Mouse (Mus musculus) right cerebral cortex, postnatal 36 days (tissue): ENCODE data around the gene Gstp1.
"Not testable (repeated sequence)": the region's sequence is repeated elsewhere in the genome, so short reads cannot be mapped to it uniquely, and the experiment has no call there.

Experiments used
- DNase-seq, 2 experiments: peaks; one replicate each; pipeline ENCODE4 v3.0.0; 2022; ENCODE audit warnings: low spot score in 2 of 2, mixed read lengths in 1 of 2

Gene Gstp1

GRCm38 (mm10) chr19:4037788-4038232 lies at the start of gene Gstp1:
Gstp1 (minus strand) TSS chr19:4037985.
- DNase-seq = peak; percentile 81 to 87

GRCm38 (mm10) chr19:4087090-4087489 lies 49.3 kb upstream of the Gstp1 start:
- no peak for DNase-seq

GRCm38 (mm10) chr19:4086156-4086555 lies 48.4 kb upstream of the Gstp1 start:
- DNase-seq = no peak

GRCm38 (mm10) chr19:4084984-4085383 lies 47.2 kb upstream of the Gstp1 start:
- no peak for DNase-seq

GRCm38 (mm10) chr19:4083826-4084225 lies 46.0 kb upstream of the Gstp1 start:
- DNase-seq = no peak

GRCm38 (mm10) chr19:4083316-4083715 lies 45.5 kb upstream of the Gstp1 start:
- DNase-seq = no peak

- no peak for DNase-seq
Observed at GRCm38 (mm10) chr19:4082219-4082965, 44.6 kb upstream of the Gstp1 start.

GRCm38 (mm10) chr19:4081394-4081793 lies 43.6 kb upstream of the Gstp1 start, which contains the start of gene Cabp2:
Cabp2 (plus strand) TSS chr19:4081578.
- DNase-seq = no peak

- DNase-seq = no peak
Observed at GRCm38 (mm10) chr19:4080511-4081009, 42.8 kb upstream of the Gstp1 start.

GRCm38 (mm10) chr19:4079594-4079993 lies 41.8 kb upstream of the Gstp1 start:
- no peak for DNase-seq

GRCm38 (mm10) chr19:4075531-4075930 lies 37.7 kb upstream of the Gstp1 start:
- no peak for DNase-seq

- DNase-seq = no peak
Observed at GRCm38 (mm10) chr19:4072706-4073424, 35.1 kb upstream of the Gstp1 start.

GRCm38 (mm10) chr19:4071406-4071805 lies 33.6 kb upstream of the Gstp1 start:
- DNase-seq = no peak

- DNase-seq = no peak
Observed at GRCm38 (mm10) chr19:4070756-4071155, 33.0 kb upstream of the Gstp1 start.

- DNase-seq = no peak
Observed at GRCm38 (mm10) chr19:4070311-4070710, 32.5 kb upstream of the Gstp1 start.

GRCm38 (mm10) chr19:4068717-4069410 lies 31.1 kb upstream of the Gstp1 start:
- DNase-seq = no peak

- DNase-seq = not testable (repeated sequence)
Observed at GRCm38 (mm10) chr19:4068242-4068641, 30.5 kb upstream of the Gstp1 start.

GRCm38 (mm10) chr19:4066877-4067276 lies 29.1 kb upstream of the Gstp1 start:
- DNase-seq = no peak

- DNase-seq = no peak
Observed at GRCm38 (mm10) chr19:4066280-4066679, 28.5 kb upstream of the Gstp1 start.

- not testable (repeated sequence) for DNase-seq
Observed at GRCm38 (mm10) chr19:4064501-4064900, 26.7 kb upstream of the Gstp1 start.

GRCm38 (mm10) chr19:4063357-4063756 lies 25.6 kb upstream of the Gstp1 start:
- not testable (repeated sequence) for DNase-seq

- no peak for DNase-seq
Observed at GRCm38 (mm10) chr19:4060899-4061465, 23.2 kb upstream of the Gstp1 start.
